Mouse (Mus musculus) midbrain, embryonic 16.5 days (tissue): Measurements from ENCODE around the gene Gm5592. TPM values are rescaled to one million over a fixed set of nuclear protein-coding genes. Genes with fewer than 3 reads are reported as not detected.
"Not testable (repeated sequence)": the region's sequence is repeated elsewhere in the genome, so short reads cannot be mapped to it uniquely, and the experiment has no call there.

Source experiments
- ATAC-seq: fragments of 200-750 bp; cut with Nextera tagmentation; 2 replicates; pipeline ENCODE4 v1.8.0; 2017; ENCODE audit warnings: moderate TSS enrichment
- H3K27ac ChIP-seq: fragments of 300-500 bp; sonication (generic); 2 replicates; pipeline ENCODE4 v1.5.1; 2014; ENCODE audit warnings: mild to moderate bottlenecking, low read length, mixed read lengths
- H3K27me3 ChIP-seq: fragments of 300-500 bp; sonication (generic); 2 replicates; pipeline ENCODE4 v1.6.1; 2014; ENCODE audit warnings: low read depth, low read length, mixed read lengths; ENCODE audit not compliant: control insufficient read depth, insufficient read depth
- H3K36me3 ChIP-seq: fragments of 300-500 bp; sonication (generic); 2 replicates; pipeline ENCODE4 v1.6.1; 2014; ENCODE audit warnings: mild to moderate bottlenecking, low read length, moderate library complexity, mixed read lengths; ENCODE audit not compliant: control insufficient read depth, insufficient read depth
- H3K4me1 ChIP-seq: fragments of 300-500 bp; sonication (generic); 2 replicates; pipeline ENCODE4 v1.6.1; 2014; ENCODE audit warnings: mild to moderate bottlenecking, low read length, mixed read lengths; ENCODE audit not compliant: control insufficient read depth, insufficient read depth
- H3K4me2 ChIP-seq: fragments of 300-500 bp; sonication (generic); 2 replicates; pipeline ENCODE4 v1.6.1; 2014; ENCODE audit warnings: mild to moderate bottlenecking, low read length, mixed read lengths
- H3K4me3 ChIP-seq: fragments of 300-500 bp; sonication (generic); 2 replicates; pipeline ENCODE4 v1.5.1; 2014; ENCODE audit warnings: low read depth, mild to moderate bottlenecking, low read length, moderate library complexity, mixed read lengths
- H3K9ac ChIP-seq: fragments of 300-500 bp; sonication (generic); 2 replicates; pipeline ENCODE4 v1.6.1; 2014; ENCODE audit warnings: low read depth, low read length, mixed read lengths
- H3K9me3 ChIP-seq: fragments of 300-500 bp; sonication (generic); replicated peaks from 2 replicates; pipeline ENCODE4 v1.6.1; 2014; ENCODE audit warnings: mild to moderate bottlenecking, low read length, mixed read lengths; ENCODE audit not compliant: control insufficient read depth, poor library complexity, severe bottlenecking
- WGBS: fragments of 180-500 bp; shearing (Covaris S2); extraction: QIAGEN DNeasy Blood & Tissue Kit; methylation state at CpG from one replicate; pipeline ENCODE4 v1.1.7; 2014; 5-methylcytosine and 5-hydroxymethylcytosine counted together
- polyA plus RNA-seq: library from polyadenylated mRNA; unstranded; fragments of >200 nt; fragmentation: Nextera tagmentation; extraction: Ambion mirVana; gene quantifications from 2 replicates; pipeline ENCODE4 v1.2.1, GENCODE M21; 2015

The Gm5592 gene
- polyA plus RNA-seq = not detected in 2 replicates

DNA sequence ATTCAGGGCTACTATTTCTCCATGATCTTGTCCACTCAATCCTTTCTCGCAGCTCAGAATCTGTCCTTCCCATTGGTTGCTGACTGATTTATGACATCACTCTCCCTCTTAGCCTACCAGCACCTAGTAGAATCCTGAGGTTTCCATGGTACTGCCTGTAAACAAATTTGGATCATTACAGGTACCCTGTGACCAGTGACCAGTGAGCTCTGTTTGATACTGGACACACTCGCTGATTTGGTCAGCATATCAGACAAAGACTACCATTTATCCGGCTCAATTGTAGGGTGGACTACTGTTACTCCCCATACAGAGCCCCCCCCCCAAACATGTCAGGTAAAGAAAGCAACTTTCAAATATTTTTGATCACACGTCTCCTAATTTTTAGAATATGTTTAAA, at the start of gene Gm5592:
Gene Gm5592 (plus strand): TSS at position 301 of the 400 bp plus-strand sequence.
- WGBS = 89% methylated on average over 4 of the region's 4 CpGs
- H3K36me3 ChIP-seq, H3K4me1 ChIP-seq, ATAC-seq, H3K4me2 ChIP-seq, H3K4me3 ChIP-seq, H3K27ac ChIP-seq, H3K27me3 ChIP-seq, H3K9ac ChIP-seq, H3K9me3 ChIP-seq: not testable (repeated sequence)

DNA sequence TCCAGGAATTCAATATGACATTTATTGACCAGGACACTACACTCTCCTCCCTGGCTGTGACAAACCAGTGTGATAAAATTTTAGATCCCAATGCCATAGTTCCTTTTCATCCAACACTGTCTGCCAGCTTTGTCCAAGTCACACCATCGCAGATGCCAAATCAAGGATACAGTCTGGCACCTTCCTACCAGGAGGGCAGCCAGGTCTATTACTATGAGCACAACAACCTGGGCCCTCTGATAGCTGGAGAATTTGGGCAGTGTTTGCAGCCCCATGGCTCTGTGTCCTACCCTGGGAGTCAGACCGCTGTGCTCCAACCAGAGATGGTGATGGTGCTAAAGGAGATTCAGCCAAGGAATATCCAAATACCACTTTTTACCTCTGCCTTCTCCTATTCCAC, 2.2 kb downstream of the Gm5592 start:
- 96% methylated on average over 2 of the region's 2 CpGs for WGBS
- H3K27me3 ChIP-seq, H3K36me3 ChIP-seq, H3K9ac ChIP-seq, H3K27ac ChIP-seq, H3K9me3 ChIP-seq, H3K4me2 ChIP-seq, H3K4me3 ChIP-seq, H3K4me1 ChIP-seq, ATAC-seq: not testable (repeated sequence)

DNA sequence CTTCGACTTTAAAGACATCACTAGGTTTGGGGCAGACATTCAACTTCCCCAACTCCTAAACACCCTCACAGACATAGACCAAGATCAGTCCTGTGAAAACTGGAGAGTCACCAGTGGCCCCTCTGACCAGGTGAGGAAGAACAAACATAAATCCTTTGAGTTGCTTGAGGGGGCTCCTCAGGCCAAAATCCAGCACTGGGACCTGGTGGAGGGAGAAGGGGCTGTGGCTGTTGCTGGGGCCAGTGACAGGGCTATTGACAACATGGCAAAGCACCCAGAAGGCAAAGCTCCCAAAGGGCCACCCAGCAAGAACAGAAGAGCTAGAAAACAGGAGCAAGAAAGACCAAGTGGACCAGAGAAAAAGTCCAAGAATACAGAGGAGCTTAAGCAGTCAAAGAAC, 4.2 kb downstream of the Gm5592 start:
- not testable (repeated sequence) for H3K27me3 ChIP-seq, H3K27ac ChIP-seq, H3K4me1 ChIP-seq, ATAC-seq, H3K9ac ChIP-seq, H3K4me3 ChIP-seq, H3K4me2 ChIP-seq, H3K9me3 ChIP-seq, H3K36me3 ChIP-seq
- WGBS = no CpG with 5 or more reads among the region's 1 CpGs

DNA sequence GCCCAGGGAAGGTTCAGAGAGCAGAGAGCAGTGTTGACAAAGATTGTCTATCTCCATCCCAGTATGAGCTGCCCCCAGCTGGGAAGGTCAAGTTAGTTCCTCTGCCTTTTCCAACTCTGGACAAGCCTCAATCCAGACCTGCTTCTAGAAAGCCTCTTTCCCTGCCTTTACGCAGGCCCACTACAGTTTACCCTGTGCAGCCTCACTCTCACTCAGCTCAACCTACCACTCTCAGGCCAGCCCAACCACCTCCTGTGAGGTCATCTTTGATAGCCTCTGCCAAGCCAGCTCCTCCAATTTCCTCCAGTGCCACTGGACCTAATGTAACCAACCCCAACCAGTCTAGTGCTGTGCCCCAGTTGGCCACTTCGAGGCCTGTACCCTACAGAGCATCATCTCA, 4.9 kb downstream of the Gm5592 start:
- not testable (repeated sequence) for H3K36me3 ChIP-seq, ATAC-seq, H3K4me2 ChIP-seq, H3K9ac ChIP-seq, H3K27ac ChIP-seq, H3K9me3 ChIP-seq, H3K4me1 ChIP-seq, H3K4me3 ChIP-seq, H3K27me3 ChIP-seq
- WGBS = 60% methylated on average over 2 of the region's 2 CpGs

DNA sequence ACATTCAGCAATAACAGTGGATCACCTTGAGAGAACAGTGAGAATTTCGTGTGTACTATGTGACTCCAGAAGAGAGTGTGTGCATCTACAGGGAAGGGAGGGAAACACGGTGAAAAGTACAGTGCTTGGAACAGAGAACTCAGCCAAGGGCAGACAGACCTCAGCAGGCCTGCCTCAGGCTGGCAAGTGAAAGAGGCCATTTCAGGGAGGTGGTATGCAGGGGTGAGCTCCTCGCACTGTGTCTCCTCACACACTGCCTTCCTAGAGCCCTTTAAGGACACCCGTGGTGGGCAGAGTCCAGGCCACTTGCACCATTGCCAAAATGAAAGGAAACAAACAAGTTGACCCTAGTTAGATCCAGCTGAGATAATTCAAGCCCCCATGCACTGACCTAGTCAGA, 40.0 kb downstream of the Gm5592 start:
- Histone ChIP-seq H3K4me2 (no peak overlapping the region), H3K27me3 (no peaks in the 10 kb centered on the region), H3K9ac (no peak overlapping the region), H3K9me3 (0 out of 2 replicates have a peak, but pooled peaks cover 2% of the 10 kb centered on the region), H3K36me3 (no peaks in the 10 kb centered on the region), H3K4me1 (no peaks in the 10 kb centered on the region), H3K4me3 (no peak overlapping the region), H3K27ac (no peak overlapping the region)
- ATAC-seq = no peak
- 66% methylated on average over 4 of the region's 4 CpGs for WGBS

Other genes with a start within 250 kb of the Gm5592 start
- gene 4930433I11Rik, start 166.3 kb upstream of the Gm5592 start, polyA plus RNA-seq = not detected in 2 replicates
- not detected in 2 replicates for gene Gm4884, start 121.1 kb upstream of the Gm5592 start, polyA plus RNA-seq
- 8.1 and 8.7 TPM in 2 replicates for gene AI987944, start 239.5 kb downstream of the Gm5592 start, polyA plus RNA-seq